Mouse (Mus musculus) heart, adult 2 months (tissue): ENCODE data around the gene Aanat.
A peak's percentile ranks its signal among the peaks of the same experiment; 100 is the strongest.

Source experiments
- CTCF ChIP-seq: fragments of 200-600 bp; IDR thresholded peaks from 2 replicates; pipeline ENCODE4 v1.8.1; 2022; ENCODE audit warnings: antibody characterized with exemption, mild to moderate bottlenecking, moderate library complexity
- EP300 ChIP-seq: fragments of 200-500 bp; IDR thresholded peaks from 2 replicates; pipeline ENCODE4 v1.6.1; 2011; ENCODE audit warnings: low read depth, low read length, control low read depth; ENCODE audit not compliant: insufficient read depth
- POLR2A ChIP-seq: fragments of 200-500 bp; IDR thresholded peaks from 2 replicates; pipeline ENCODE4 v1.6.1; 2011; ENCODE audit warnings: mild to moderate bottlenecking, low read depth, low read length, control low read depth; ENCODE audit not compliant: insufficient read depth

DNA sequence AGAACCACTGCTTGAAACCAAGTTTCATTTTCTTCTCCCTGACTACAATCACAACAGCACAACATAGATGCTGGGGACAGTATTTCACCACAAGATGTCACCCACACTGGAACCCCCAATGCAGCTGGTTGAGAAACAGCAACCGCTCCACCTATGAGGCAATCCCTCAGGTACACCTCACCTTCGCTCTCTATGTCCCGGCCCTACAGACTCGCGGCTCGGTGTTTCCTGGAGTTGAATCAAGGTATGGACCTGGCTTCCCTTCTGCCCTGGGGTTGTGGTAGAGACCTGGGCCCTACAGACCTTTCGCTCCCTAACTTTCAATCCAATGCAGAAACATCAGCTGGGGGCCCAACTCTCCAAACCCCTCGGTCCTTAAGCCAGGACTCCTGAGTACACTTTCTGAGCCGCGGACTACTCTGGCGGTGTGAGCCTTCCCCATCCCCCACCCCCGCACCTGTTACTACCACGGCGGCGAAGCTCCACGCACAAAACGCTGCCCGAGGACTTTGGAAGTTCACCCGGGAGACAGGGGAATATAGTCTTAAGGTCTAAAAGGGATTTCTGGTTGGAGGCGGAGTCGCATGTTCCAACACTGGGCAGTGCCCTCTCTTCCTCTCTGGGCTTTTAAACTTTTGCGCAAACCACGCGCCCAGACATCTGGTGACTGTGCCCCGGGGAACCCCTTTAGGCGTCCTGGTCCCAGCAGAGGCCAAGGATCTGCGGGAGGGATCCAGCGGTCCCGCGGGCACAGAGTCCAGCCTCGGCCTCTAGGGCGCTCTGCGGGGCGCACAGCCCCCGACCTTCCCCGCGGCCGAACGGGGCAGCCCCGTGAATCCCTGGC lies 37.3 kb downstream of the Aanat start:
- TF ChIP-seq CTCF (peak; percentile 10; the same call in 1 of the 2 replicates), POLR2A (no peak), EP300 (no peak)
